Mouse (Mus musculus): ENCODE results near the gene Mansc1. TPM values are rescaled to one million over a fixed set of nuclear protein-coding genes. Genes with fewer than 3 reads are reported as not detected.

Gene Mansc1
- polyA plus RNA-seq, 1 experiment from 2014 or later: 9.9 TPM

- WGBS: 1% methylated on average over 19 of the region's 19 CpGs
- DNase-seq (ENCODE audit: low spot score) (peak; percentile 24), ATAC-seq (no peak)
- Histone ChIP-seq H3K27me3 (replicated peaks; ENCODE audit: insufficient read depth, low read length) (no peaks in the 10 kb centered on the region), H3K9me3 (ENCODE audit: low read length) (no peaks in the 10 kb centered on the region), H3K9ac (replicated peaks; ENCODE audit: low read depth) (peak overlapping the region; percentile 96), H3K36me3 (ENCODE audit: insufficient read depth, low read length) (no peaks in the 10 kb centered on the region), H3K4me3 (ENCODE audit: low read depth, low read length) (peak overlapping the region; percentile 95), H3K4me1 (ENCODE audit: insufficient read depth, low read depth, low read length) (peaks cover 4% of the 10 kb centered on the region; the same call in 1 of the 2 replicates), H3K27ac (ENCODE audit: low read length) (peak overlapping the region; percentile 98; the same call in 1 of the 2 replicates), H3K4me2 (replicated peaks; ENCODE audit: low read depth, low read length) (peak overlapping the region; percentile 76)
- TF ChIP-seq CTCF (IDR thresholded peaks at IDR 0.05) (no peak), EP300 (IDR thresholded peaks at IDR 0.05) (no peak)
Measured at GRCm38 (mm10) chr6:134565606-134566247, 66.6 kb downstream of the Mansc1 start.

GRCm38 (mm10) chr6:134564539-134564938, 67.7 kb downstream of the Mansc1 start:
- Histone ChIP-seq H3K9me3 (ENCODE audit: low read length) (no peaks in the 10 kb centered on the region), H3K4me1 (ENCODE audit: insufficient read depth, low read depth, low read length) (peaks cover 7% of the 10 kb centered on the region; the same call in 1 of the 2 replicates), H3K9ac (replicated peaks; ENCODE audit: low read depth) (no peak overlapping the region), H3K36me3 (ENCODE audit: insufficient read depth, low read length) (no peaks in the 10 kb centered on the region), H3K27me3 (replicated peaks; ENCODE audit: insufficient read depth, low read length) (no peaks in the 10 kb centered on the region), H3K4me2 (replicated peaks; ENCODE audit: low read depth, low read length) (peak overlapping the region; percentile 76; the same call in 1 of the 2 replicates), H3K4me3 (ENCODE audit: low read depth, low read length) (no peak overlapping the region), H3K27ac (ENCODE audit: low read length) (no peak overlapping the region)
- 45% methylated on average over 2 of the region's 2 CpGs for WGBS
- no peak for TF ChIP-seq CTCF (IDR thresholded peaks at IDR 0.05)
- TF ChIP-seq EP300 (IDR thresholded peaks at IDR 0.05): no peak
- ATAC-seq: no peak
- no peak for DNase-seq (ENCODE audit: low spot score)

GRCm38 (mm10) chr6:134559635-134560034, 72.7 kb downstream of the Mansc1 start:
- ATAC-seq (peak; percentile 47; the same call in 1 of the 2 replicates), DNase-seq (ENCODE audit: low spot score) (no peak)
- H3K36me3 ChIP-seq (ENCODE audit: insufficient read depth, low read length): no peaks in the 10 kb centered on the region
- no peak overlapping the region for H3K4me3 ChIP-seq (ENCODE audit: low read depth, low read length)
- H3K27ac ChIP-seq (ENCODE audit: low read length): no peak overlapping the region
- TF ChIP-seq CTCF (IDR thresholded peaks at IDR 0.05): no peak
- no peak for TF ChIP-seq EP300 (IDR thresholded peaks at IDR 0.05)
- H3K9ac ChIP-seq (replicated peaks; ENCODE audit: low read depth): no peak overlapping the region
- WGBS: 54% methylated on average over 3 of the region's 3 CpGs
- H3K9me3 ChIP-seq (ENCODE audit: low read length): no peaks in the 10 kb centered on the region
- no peak overlapping the region for H3K4me2 ChIP-seq (replicated peaks; ENCODE audit: low read depth, low read length)
- no peaks in the 10 kb centered on the region for H3K27me3 ChIP-seq (replicated peaks; ENCODE audit: insufficient read depth, low read length)
- H3K4me1 ChIP-seq (ENCODE audit: insufficient read depth, low read depth, low read length): peaks cover 20% of the 10 kb centered on the region

Other genes starting within 250 kb of the Mansc1 start
- 6.4 and 6.6 TPM in 2 replicates for gene Bcl2l14, start 236.2 kb downstream of the Mansc1 start, polyA plus RNA-seq (2015; fragmentation: Nextera tagmentation; extraction: Ambion mirVana)
- gene Lrp6, start 65.5 kb downstream of the Mansc1 start, polyA plus RNA-seq (2015; fragmentation: Nextera tagmentation; extraction: Ambion mirVana): 17.0 and 18.7 TPM in 2 replicates
- 14.6 and 18.4 TPM in 2 replicates for gene Borcs5, start 7.0 kb upstream of the Mansc1 start, polyA plus RNA-seq (2015; fragmentation: Nextera tagmentation; extraction: Ambion mirVana)
- gene Dusp16, start 160.1 kb upstream of the Mansc1 start, polyA plus RNA-seq (2015; fragmentation: Nextera tagmentation; extraction: Ambion mirVana): 12.0 and 15.5 TPM in 2 replicates
- 6.6 and 7.2 TPM in 2 replicates for gene Crebl2, start 197.7 kb upstream of the Mansc1 start, polyA plus RNA-seq (2015; fragmentation: Nextera tagmentation; extraction: Ambion mirVana)